ENCODE assay signal across 17 mouse cellular contexts in the genomic region with DNA sequence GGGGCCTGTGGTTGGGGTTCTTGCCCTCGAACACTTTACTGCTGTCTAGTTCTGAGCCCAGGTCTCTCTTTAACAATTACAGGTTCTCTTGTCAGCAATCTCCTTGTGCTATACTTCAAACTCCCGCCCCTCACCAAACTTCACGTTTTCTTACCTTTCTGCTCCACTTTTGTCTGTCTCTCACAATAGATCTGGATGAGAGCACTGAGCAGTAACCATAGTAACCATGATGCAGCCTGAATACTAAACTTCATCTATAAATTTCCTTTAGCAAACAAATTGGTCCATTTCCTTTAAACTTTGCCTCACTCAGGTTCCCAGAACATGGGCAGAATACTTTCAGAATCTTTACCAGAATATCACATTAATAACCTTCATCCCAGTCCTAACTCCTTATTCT.
"Had no signal": no experiment of that assay in that cellular context is flagged by ENCODE, and none has a peak within 500 bp of the region (broad histone marks: within the 10 kb centered on the region; RNA-seq: fewer than 3 reads in every experiment).

No protein-coding gene starts in this region.

- H3K36me3 ChIP-seq: limb, embryonic 15.5 days; liver, embryonic 12.5 days; neural tube, embryonic 12.5 days; stomach, embryonic 15.5 days had no signal

- H3K9ac ChIP-seq: limb, embryonic 15.5 days; liver, embryonic 12.5 days; lung, embryonic 14.5 days; neural tube, embryonic 12.5 days; stomach, embryonic 15.5 days had no signal

- ATAC-seq: liver, embryonic 12.5 days had no signal

- H3K27me3 ChIP-seq: limb, embryonic 15.5 days; liver, embryonic 12.5 days; neural tube, embryonic 12.5 days; stomach, embryonic 15.5 days had no signal

- H3K27ac ChIP-seq: kidney, postnatal 0 days; limb, embryonic 15.5 days; liver, embryonic 12.5 days; macrophage; neural tube, embryonic 12.5 days; stomach, embryonic 15.5 days had no signal

- DNase-seq: kidney, adult 8-10 months; kidney, postnatal 36 days; layer of hippocampus, adult 9-11 months; layer of hippocampus, postnatal 36 days; lung, embryonic 14.5 days; lung, postnatal 10 days; right cerebral cortex, postnatal 14 days; thymus, adult 2 months; thymus, postnatal 36 days had no signal

- H3K4me1 ChIP-seq: limb, embryonic 15.5 days; liver, embryonic 12.5 days; stomach, embryonic 15.5 days had no signal

- H3K4me2 ChIP-seq: limb, embryonic 15.5 days; liver, embryonic 12.5 days; lung, embryonic 14.5 days; neural tube, embryonic 12.5 days; stomach, embryonic 15.5 days had no signal

- H3K4me3 ChIP-seq: limb, embryonic 15.5 days; liver, embryonic 12.5 days; megakaryocyte, embryonic 14.5 days; myocyte; neural tube, embryonic 12.5 days; stomach, embryonic 15.5 days had no signal

- H3K9me3 ChIP-seq: limb, embryonic 15.5 days; liver, embryonic 12.5 days; neural tube, embryonic 12.5 days; stomach, embryonic 15.5 days had no signal
